25 mouse cellular contexts compared by ENCODE assay signal in genomic region chr4:103027745-103028144, GRCm38 (mm10). TPM values are rescaled to one million over a fixed set of nuclear protein-coding genes. Genes with fewer than 3 reads are reported as not detected.
A peak's percentile ranks its signal among the peaks of the same experiment; 100 is the strongest.
DNase-seq lines count a peak whose midpoint lies in the region; ATAC-seq and TF ChIP-seq lines count a peak whose summit lies in the region.
"Had no signal": no experiment of that assay in that cellular context is flagged by ENCODE, and none has a peak within 500 bp of the region (broad histone marks: within the 10 kb centered on the region; RNA-seq: fewer than 3 reads in every experiment).

No protein-coding gene starts in this region.

- no peak overlapping the region for H3K4me3 ChIP-seq in heart, embryonic 13.5 days
- no peak overlapping the region for H3K4me3 ChIP-seq in heart, embryonic 12.5 days
- no peak overlapping the region for H3K4me3 ChIP-seq in kidney, embryonic 15.5 days (replicated peaks)
- no peak overlapping the region for H3K4me3 ChIP-seq in kidney, adult 2 months (ENCODE audit: insufficient read depth, low read depth, low read length)
- no peak overlapping the region for H3K4me3 ChIP-seq in limb, embryonic 13.5 days
- no peak overlapping the region for H3K4me3 ChIP-seq in limb, embryonic 10.5 days
- H3K4me3 ChIP-seq: embryonic facial prominence, embryonic 10.5 days; embryonic facial prominence, embryonic 12.5 days; forebrain, embryonic 13.5 days; forebrain, embryonic 15.5 days had no signal

- no peak overlapping the region for H3K27ac ChIP-seq in heart, embryonic 13.5 days (replicated peaks)
- H3K27ac ChIP-seq in heart, embryonic 12.5 days (ENCODE audit: poor library complexity, severe bottlenecking): no peak overlapping the region
- H3K27ac ChIP-seq in kidney, embryonic 15.5 days: no peak overlapping the region
- no peak overlapping the region for H3K27ac ChIP-seq in kidney, adult 2 months (ENCODE audit: insufficient read depth, low read depth, low read length)
- H3K27ac ChIP-seq in limb, embryonic 13.5 days: 0 out of 2 replicates have a peak overlapping the region, but pooled peaks have one; percentile 22
- H3K27ac ChIP-seq in limb, embryonic 10.5 days: no peak overlapping the region
- H3K27ac ChIP-seq: embryonic facial prominence, embryonic 10.5 days; embryonic facial prominence, embryonic 12.5 days; forebrain, embryonic 13.5 days; forebrain, embryonic 15.5 days had no signal

- peaks cover 9% of the 10 kb centered on the region for H3K4me1 ChIP-seq in heart, embryonic 13.5 days
- 0 out of 2 replicates have a peak, but pooled peaks cover 14% of the 10 kb centered on the region for H3K4me1 ChIP-seq in heart, embryonic 12.5 days (replicated peaks)
- H3K4me1 ChIP-seq in kidney, embryonic 15.5 days: peaks cover 9% of the 10 kb centered on the region; the same call in 1 of the 2 replicates
- H3K4me1 ChIP-seq in kidney, adult 2 months (ENCODE audit: control insufficient read depth, insufficient read depth, low read length): no peaks in the 10 kb centered on the region
- peaks cover 10% of the 10 kb centered on the region; the same call in 1 of the 2 replicates for H3K4me1 ChIP-seq in limb, embryonic 13.5 days
- peaks cover 7% of the 10 kb centered on the region; the same call in 1 of the 2 replicates for H3K4me1 ChIP-seq in limb, embryonic 10.5 days
- H3K4me1 ChIP-seq: embryonic facial prominence, embryonic 10.5 days; embryonic facial prominence, embryonic 12.5 days; forebrain, embryonic 13.5 days; forebrain, embryonic 15.5 days had no signal

- 0 out of 2 replicates have a peak overlapping the region, but pooled peaks have one; percentile 0 for H3K4me2 ChIP-seq in heart, embryonic 13.5 days
- H3K4me2 ChIP-seq in heart, embryonic 12.5 days: no peak overlapping the region
- 0 out of 2 replicates have a peak overlapping the region, but pooled peaks have one; percentile 22 for H3K4me2 ChIP-seq in kidney, embryonic 15.5 days
- no peak overlapping the region for H3K4me2 ChIP-seq in limb, embryonic 13.5 days (replicated peaks)
- H3K4me2 ChIP-seq: embryonic facial prominence, embryonic 12.5 days; forebrain, embryonic 13.5 days; forebrain, embryonic 15.5 days had no signal

- ATAC-seq in heart, embryonic 13.5 days (ENCODE audit: extremely low read depth, insufficient number of reproducible peaks, low FRiP score, low TSS enrichment): no peak
- no peak for ATAC-seq in heart, embryonic 12.5 days (ENCODE audit: insufficient number of reproducible peaks, low FRiP score)
- peak; percentile 63; the same call in 1 of the 2 replicates for ATAC-seq in kidney, embryonic 15.5 days (replicated peaks; ENCODE audit: low FRiP score)
- ATAC-seq in limb, embryonic 13.5 days (ENCODE audit: low FRiP score, low read depth): no peak
- ATAC-seq: activated CD4-positive, CD25-positive, alpha-beta regulatory T cell, adult 4 months; CD4-positive, CD25-positive, alpha-beta regulatory T cell, adult 4 months; forebrain, embryonic 13.5 days; forebrain, embryonic 15.5 days; Patski had no signal

- WGBS in heart, embryonic 13.5 days: 68% methylated on average over 7 of the region's 7 CpGs
- 76% methylated on average over 7 of the region's 7 CpGs for WGBS in heart, embryonic 12.5 days
- 46% methylated on average over 7 of the region's 7 CpGs for WGBS in kidney, embryonic 15.5 days
- WGBS in kidney, adult 2 months: 43% methylated on average over 7 of the region's 7 CpGs
- WGBS in limb, embryonic 13.5 days: 54% methylated on average over 7 of the region's 7 CpGs
- WGBS in limb, embryonic 10.5 days: 85% methylated on average over 7 of the region's 7 CpGs

- no peaks in the 10 kb centered on the region for H3K27me3 ChIP-seq in heart, embryonic 13.5 days (replicated peaks)
- H3K27me3 ChIP-seq in heart, embryonic 12.5 days (replicated peaks): no peaks in the 10 kb centered on the region
- H3K27me3 ChIP-seq in kidney, embryonic 15.5 days: no peaks in the 10 kb centered on the region
- no peaks in the 10 kb centered on the region for H3K27me3 ChIP-seq in kidney, adult 2 months (replicated peaks; ENCODE audit: control insufficient read depth, insufficient read depth, low read length)
- H3K27me3 ChIP-seq in limb, embryonic 13.5 days: no peaks in the 10 kb centered on the region
- H3K27me3 ChIP-seq in limb, embryonic 10.5 days (ENCODE audit: low read depth, poor library complexity, severe bottlenecking): no peaks in the 10 kb centered on the region
- H3K27me3 ChIP-seq: CH12.LX; embryonic facial prominence, embryonic 12.5 days; forebrain, embryonic 13.5 days; forebrain, embryonic 15.5 days; Patski had no signal

- TF ChIP-seq CTCF in kidney, adult 2 months (conservative IDR thresholded peaks at IDR 0.05; ENCODE audit: insufficient read depth, insufficient read length, low read depth, low read length): no peak

- no peaks in the 10 kb centered on the region for H3K9me3 ChIP-seq in heart, embryonic 13.5 days
- no peaks in the 10 kb centered on the region for H3K9me3 ChIP-seq in heart, embryonic 12.5 days (replicated peaks)
- H3K9me3 ChIP-seq in kidney, embryonic 15.5 days (replicated peaks): no peaks in the 10 kb centered on the region
- no peaks in the 10 kb centered on the region for H3K9me3 ChIP-seq in limb, embryonic 13.5 days
- no peaks in the 10 kb centered on the region for H3K9me3 ChIP-seq in limb, embryonic 10.5 days (replicated peaks)
- H3K9me3 ChIP-seq: embryonic facial prominence, embryonic 10.5 days; embryonic facial prominence, embryonic 12.5 days; forebrain, embryonic 13.5 days; forebrain, embryonic 15.5 days; G1E had no signal

- no peak overlapping the region for H3K9ac ChIP-seq in heart, embryonic 13.5 days
- no peak overlapping the region for H3K9ac ChIP-seq in heart, embryonic 12.5 days
- H3K9ac ChIP-seq in kidney, embryonic 15.5 days: no peak overlapping the region
- H3K9ac ChIP-seq in limb, embryonic 13.5 days: no peak overlapping the region
- H3K9ac ChIP-seq: embryonic facial prominence, embryonic 12.5 days; forebrain, embryonic 13.5 days; forebrain, embryonic 15.5 days had no signal

- DNase-seq in kidney, adult 2 months: no peak
- no peak for DNase-seq in limb, embryonic 10.5 days (ENCODE audit: low spot score)
- DNase-seq: adrenal gland, adult 8-10 months; adrenal gland, postnatal 14 days; B cell, adult 2 months; cerebellum, adult 11-12 months; cerebellum, adult 2 months; cerebellum, adult 9-10 months; cerebellum, postnatal 10 days; cerebellum, postnatal 25 days had no signal

- no peaks in the 10 kb centered on the region for H3K36me3 ChIP-seq in heart, embryonic 13.5 days
- no peaks in the 10 kb centered on the region for H3K36me3 ChIP-seq in heart, embryonic 12.5 days
- H3K36me3 ChIP-seq in kidney, embryonic 15.5 days: no peaks in the 10 kb centered on the region
- H3K36me3 ChIP-seq in kidney, adult 2 months (ENCODE audit: control insufficient read depth, insufficient read depth, low read length): no peaks in the 10 kb centered on the region
- no peaks in the 10 kb centered on the region for H3K36me3 ChIP-seq in limb, embryonic 13.5 days
- no peaks in the 10 kb centered on the region for H3K36me3 ChIP-seq in limb, embryonic 10.5 days
- H3K36me3 ChIP-seq: embryonic facial prominence, embryonic 10.5 days; embryonic facial prominence, embryonic 12.5 days; forebrain, embryonic 15.5 days; G1E had no signal

- no peak for TF ChIP-seq POLR2A in kidney, adult 2 months (IDR thresholded peaks at IDR 0.05; ENCODE audit: low read depth, low read length)

RNA-seq across cellular contexts. Expression of gene Insl5, which starts 1.1 kb away (rescaled TPM):
- polyA plus RNA-seq in heart, embryonic 13.5 days (2015; fragmentation: Nextera tagmentation; extraction: Ambion mirVana): 0.23 TPM in 1 of 2 replicates, not detected in the other
- not detected in 2 replicates for polyA plus RNA-seq in heart, embryonic 12.5 days (2016; fragmentation: Nextera tagmentation; extraction: Ambion mirVana)
- polyA plus RNA-seq in kidney, embryonic 15.5 days (2015; fragmentation: Nextera tagmentation; extraction: Ambion mirVana): 0.23 and 0.72 TPM in 2 replicates
- polyA plus RNA-seq in kidney, adult 2 months (2012; rRNA removed): 0.75 TPM in 1 of 2 replicates, not detected in the other
- polyA plus RNA-seq in limb, embryonic 13.5 days (2015; fragmentation: Nextera tagmentation; extraction: Ambion mirVana): not detected in 2 replicates
- polyA plus RNA-seq in limb, embryonic 10.5 days (2016; fragmentation: Nextera tagmentation; extraction: Ambion mirVana): not detected in 2 replicates
- polyA plus RNA-seq: activated CD4-positive, CD25-positive, alpha-beta regulatory T cell, adult 4 months; CD4-positive, CD25-positive, alpha-beta regulatory T cell, adult 4 months; embryonic facial prominence, embryonic 14.5 days; forebrain, embryonic 11.5 days; forebrain, embryonic 15.5 days; G1E; Patski had no signal

RNA-seq across cellular contexts. Expression of gene Tctex1d1, which starts 49.3 kb away (rescaled TPM):
- 0.33 and 0.51 TPM in 2 replicates for polyA plus RNA-seq in heart, embryonic 13.5 days (2015; fragmentation: Nextera tagmentation; extraction: Ambion mirVana)
- not detected in 2 replicates for polyA plus RNA-seq in heart, embryonic 12.5 days (2016; fragmentation: Nextera tagmentation; extraction: Ambion mirVana)
- polyA plus RNA-seq in kidney, embryonic 15.5 days (2015; fragmentation: Nextera tagmentation; extraction: Ambion mirVana): 0.81 and 1.0 TPM in 2 replicates
- 0.23 TPM in 1 of 2 replicates, not detected in the other for polyA plus RNA-seq in kidney, adult 2 months (2012; rRNA removed)
- polyA plus RNA-seq in limb, embryonic 13.5 days (2015; fragmentation: Nextera tagmentation; extraction: Ambion mirVana): 0.59 and 1.1 TPM in 2 replicates
- polyA plus RNA-seq in limb, embryonic 10.5 days (2016; fragmentation: Nextera tagmentation; extraction: Ambion mirVana): 0.10 and 0.25 TPM in 2 replicates
- polyA plus RNA-seq: CD4-positive, CD25-positive, alpha-beta regulatory T cell, adult 4 months; G1E; Patski had no signal

Comparison
In these comparisons a context has a peak if more than half of its experiments do, and no peak if none do; other contexts are left out.
1. H3K4me2 ChIP-seq: peak in heart, embryonic 13.5 days (single experiment) and kidney, embryonic 15.5 days (single experiment); none in heart, embryonic 12.5 days (single experiment) and limb, embryonic 13.5 days (single experiment).